Mouse (Mus musculus) megakaryocyte progenitor cell, adult 5-6 weeks (primary cell): ENCODE results near the gene Mup3. TPM values are rescaled to one million over a fixed set of nuclear protein-coding genes. Genes with fewer than 3 reads are reported as not detected.
"Not testable (repeated sequence)": the region's sequence is repeated elsewhere in the genome, so short reads cannot be mapped to it uniquely, and the experiment has no call there.

ENCODE experiments used
- ATAC-seq: replicated peaks from 2 replicates; pipeline ENCODE4 v1.8.0; 2016; ENCODE audit warnings: mild to moderate bottlenecking, moderate TSS enrichment, inconsistent platforms; ENCODE audit not compliant: poor library complexity
- total RNA-seq, 2 experiments: library from RNA; stranded (forward) in 1 of 2; stranded (reverse) in 1 of 2; fragments of 157-497, 149-512 nt in 1 of 2; fragments of 200-1000 nt in 1 of 2; gene quantifications; 2 replicates each; pipeline versions ENCODE4 v1.2.3 to v1.2.4; 2015 to 2017

The Mup3 gene
- total RNA-seq (2015) = not detected in 2 replicates
- not detected in 2 replicates for total RNA-seq (2017)

DNA sequence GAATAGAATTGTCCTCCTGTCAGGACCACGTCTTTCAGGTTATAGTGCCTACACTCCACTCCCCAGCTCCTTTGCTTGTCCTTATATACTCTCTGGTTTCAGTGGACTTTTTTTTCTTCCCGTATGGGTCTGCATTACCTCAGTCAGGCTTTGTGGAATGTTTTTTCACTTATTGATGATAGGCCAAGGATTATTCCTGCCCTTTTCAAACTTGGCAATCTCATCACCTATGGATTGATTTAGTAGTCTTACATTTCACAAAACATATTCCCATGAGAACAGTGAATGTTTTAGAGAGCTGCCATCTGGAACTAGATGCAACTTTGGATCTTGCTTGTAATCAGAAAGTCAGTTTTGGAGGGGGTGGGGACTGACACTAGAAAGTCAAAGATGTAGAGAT is at the start of gene Mup3:
Mup3 (minus strand) TSS at position 102 of the 400 bp plus-strand sequence.
- ATAC-seq = no peak

DNA sequence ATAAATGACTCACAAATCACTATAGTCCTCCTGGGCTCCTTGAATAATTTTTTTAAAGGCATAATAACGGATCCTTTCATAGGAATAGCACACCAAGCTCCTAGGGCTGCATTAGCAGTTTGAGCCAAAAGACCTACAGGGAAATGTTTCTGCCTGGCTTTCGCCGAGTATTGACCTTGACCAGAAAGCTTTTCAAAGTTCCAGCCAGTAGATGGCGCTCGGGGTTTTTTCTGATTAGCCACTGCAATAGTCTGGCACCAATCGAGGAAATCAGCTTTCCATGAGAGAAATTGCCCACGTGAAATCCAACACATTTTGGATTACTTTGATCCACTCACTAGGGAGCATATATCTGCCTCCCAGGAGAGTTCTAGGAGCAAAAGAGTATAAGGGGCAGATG is 46.6 kb upstream of the Mup3 start:
- ATAC-seq = no peak

DNA sequence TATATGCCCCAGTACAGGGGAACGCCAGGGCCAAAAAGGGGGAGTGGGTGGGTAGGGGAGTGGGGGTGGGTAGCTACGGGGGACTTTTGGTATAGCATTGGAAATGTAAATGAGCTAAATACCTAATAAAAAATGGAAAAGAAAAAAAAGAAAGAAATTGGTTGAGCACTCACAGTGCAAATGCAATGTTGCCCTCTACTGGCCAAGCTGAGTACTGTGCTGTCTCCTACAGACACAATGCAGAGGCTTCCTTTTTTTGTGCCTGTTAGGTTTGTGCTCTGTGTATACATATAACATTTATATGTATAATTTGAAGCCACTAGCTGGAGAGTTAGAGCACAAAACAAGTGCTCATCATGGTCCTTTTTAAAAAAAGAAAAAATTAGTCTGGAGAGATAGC is 16.2 kb upstream of the Mup3 start:
- peak; percentile 58; the same call in 1 of the 2 replicates for ATAC-seq

DNA sequence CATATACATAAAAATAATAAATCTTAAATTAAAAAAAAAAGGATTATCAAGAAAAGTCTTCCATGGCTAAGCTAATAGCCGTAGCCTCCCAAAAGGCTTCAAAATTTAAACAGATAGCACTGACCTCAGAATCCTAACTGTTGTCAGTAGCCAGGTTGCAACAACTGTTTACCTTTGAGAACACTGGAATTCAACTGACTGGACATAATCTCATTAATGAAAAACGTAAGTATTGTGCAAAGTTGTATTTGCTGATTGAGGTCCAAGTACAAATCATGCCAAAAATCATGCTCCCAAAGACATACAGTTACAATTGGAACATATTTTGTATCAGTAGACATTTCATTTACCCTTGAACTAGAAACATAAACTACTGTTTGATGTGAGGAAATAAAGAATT is 811 bp upstream of the Mup3 start:
- ATAC-seq = no peak

DNA sequence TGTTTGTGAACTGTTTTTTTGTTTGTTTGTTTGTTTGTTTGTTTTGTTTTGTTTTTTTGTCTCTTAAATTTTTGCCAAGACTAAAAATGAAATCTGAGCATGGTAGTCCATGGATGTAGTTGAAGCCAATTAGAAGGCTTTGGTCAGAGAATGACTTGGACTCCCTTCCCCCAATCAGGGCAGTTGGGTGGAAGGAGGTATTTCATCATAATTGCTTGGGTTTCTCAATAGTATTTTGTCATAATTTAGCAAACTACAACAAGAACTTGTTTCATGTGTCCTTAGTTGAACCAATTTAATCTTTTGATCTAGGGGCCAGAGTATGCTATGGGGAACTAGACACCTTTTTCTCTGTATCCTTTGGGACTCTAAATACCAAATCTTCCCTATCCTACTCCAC is 4.4 kb downstream of the Mup3 start:
- peak; percentile 72 for ATAC-seq

DNA sequence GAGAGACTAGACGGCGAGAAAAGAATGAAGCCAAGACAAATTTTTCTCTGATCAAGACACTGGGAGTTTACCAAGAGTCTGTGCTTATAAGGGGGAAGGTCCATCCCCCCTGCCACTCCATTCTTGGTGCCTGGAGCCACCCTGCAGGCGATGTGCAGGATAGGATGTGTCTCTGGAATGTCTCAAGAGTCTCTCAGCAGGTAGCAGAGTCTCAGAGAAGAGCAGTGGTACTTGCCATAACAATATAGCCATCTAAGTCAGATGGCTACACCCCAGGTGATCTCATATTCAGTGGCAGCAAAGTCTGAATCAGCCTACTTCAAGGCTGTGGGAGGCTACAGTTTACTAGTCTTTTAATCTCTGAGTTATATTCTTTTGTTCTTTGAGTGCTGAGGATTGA is 12.0 kb downstream of the Mup3 start:
- ATAC-seq = no peak

GRCm38 (mm10) chr4:62054780-62055179 is 32.4 kb downstream of the Mup3 start:
- ATAC-seq = not testable (repeated sequence)

GRCm38 (mm10) chr4:62054058-62054457 is 33.1 kb downstream of the Mup3 start, which contains the start of gene Mup20:
Gene Mup20, minus strand, starts transcription at chr4:62054158.
- not testable (repeated sequence) for ATAC-seq

Other genes with a start within 250 kb of the Mup3 start
- not detected in 2 replicates for gene Mup20, start 33.2 kb downstream of the Mup3 start, total RNA-seq (2015)
- gene Mup20, start 33.2 kb downstream of the Mup3 start, total RNA-seq (2017) = not detected in 2 replicates
- gene Mup21, start 63.5 kb upstream of the Mup3 start, total RNA-seq (2015) = not detected in 2 replicates
- not detected in 2 replicates for gene Mup21, start 63.5 kb upstream of the Mup3 start, total RNA-seq (2017)
- gene Zfp37, start 143.7 kb upstream of the Mup3 start, total RNA-seq (2015) = 0.54 TPM in 1 of 2 replicates, not detected in the other
- gene Zfp37, start 143.7 kb upstream of the Mup3 start, total RNA-seq (2017) = not detected in 2 replicates
- gene Slc31a2, start 175.2 kb upstream of the Mup3 start, total RNA-seq (2015) = 16.9 and 21.8 TPM in 2 replicates
- 18.6 and 23.0 TPM in 2 replicates for gene Slc31a2, start 175.2 kb upstream of the Mup3 start, total RNA-seq (2017)